Mouse (Mus musculus): ENCODE measurements around the gene Elmo1.

DNA sequence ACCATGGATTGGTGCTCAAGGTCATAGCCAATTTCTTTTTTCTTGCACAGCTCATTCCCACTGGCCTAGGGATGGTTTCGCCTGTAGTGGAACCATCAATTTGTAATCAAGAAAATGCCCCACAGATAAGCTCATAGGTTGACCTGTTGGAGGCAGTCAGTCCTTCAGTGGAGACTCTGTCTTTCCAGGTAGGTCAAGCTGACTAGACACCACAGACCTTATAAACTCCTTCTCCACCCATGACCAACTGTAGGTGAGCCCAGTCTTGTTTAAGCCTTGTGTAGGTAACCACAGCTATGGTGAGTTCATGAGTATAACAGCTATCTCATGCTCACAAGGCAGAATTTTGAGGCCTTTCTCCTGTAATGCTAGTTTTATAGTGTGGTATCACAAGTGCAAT is 238.3 kb downstream of the Elmo1 start:
- TF ChIP-seq CTCF (IDR thresholded peaks at IDR 0.05; ENCODE audit: insufficient read depth, low read depth, low read length) (no peak), POLR2A (IDR thresholded peaks at IDR 0.05; ENCODE audit: insufficient read depth, low read depth, low read length) (no peak)

Measured in olfactory bulb, adult 2 months (tissue).